Mouse (Mus musculus) ES-Bruce4 (cell line): ENCODE measurements around the gene Zmynd11.

ENCODE experiments used
- CTCF ChIP-seq: IDR thresholded peaks from one replicate; pipeline ENCODE4 v1.8.1; 2011; ENCODE audit warnings: low read depth, low read length
- EP300 ChIP-seq: IDR thresholded peaks from 2 replicates; pipeline ENCODE4 v1.6.1; 2011; ENCODE audit warnings: low read depth, low read length; ENCODE audit not compliant: insufficient read depth
- POLR2A ChIP-seq: IDR thresholded peaks from one replicate; pipeline ENCODE4 v1.8.1; 2011; ENCODE audit warnings: low read length; ENCODE audit not compliant: insufficient read depth

DNA sequence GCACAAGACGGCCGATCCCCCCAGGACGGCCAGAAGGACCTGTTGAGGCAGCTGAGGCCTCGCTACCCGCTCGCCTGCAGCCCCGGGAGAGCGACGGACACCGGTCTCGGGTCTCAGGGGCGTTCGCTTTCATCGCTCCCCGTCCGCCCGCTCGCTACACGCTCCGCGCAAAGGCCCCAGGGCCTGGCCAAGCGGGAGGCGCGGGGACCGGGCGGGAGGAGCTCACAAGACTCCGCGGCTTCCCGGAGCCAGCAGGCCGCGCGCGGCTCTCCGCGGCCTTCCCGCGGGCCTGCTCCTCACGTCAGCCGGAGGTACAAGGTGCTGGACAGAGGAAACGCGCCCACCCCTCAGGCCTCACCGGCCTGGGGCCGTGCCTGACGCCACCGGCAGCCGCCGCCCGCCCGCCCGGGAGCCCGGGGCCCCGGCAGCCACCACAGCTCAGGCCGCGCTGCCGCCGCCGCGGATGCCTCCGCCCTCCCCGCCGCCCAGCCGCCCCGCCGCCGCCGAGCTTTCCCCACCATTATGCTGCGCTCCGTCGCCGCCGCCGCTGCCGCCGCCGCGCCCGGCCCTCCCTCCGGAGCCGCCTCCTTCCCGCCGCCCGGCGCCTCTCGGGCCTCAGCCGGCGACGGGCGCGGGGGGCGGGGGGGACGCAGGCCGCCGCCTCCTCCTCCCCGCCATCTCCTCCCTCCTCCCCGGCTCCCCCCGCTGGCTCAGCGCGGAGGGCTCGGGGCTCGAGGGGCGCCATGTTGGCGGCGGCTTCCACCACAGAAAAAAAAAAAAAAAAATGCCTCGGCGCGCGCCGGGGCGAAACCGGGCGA lies 1.1 kb downstream of the Zmynd11 start:
- TF ChIP-seq CTCF (no peak), POLR2A (no peak), EP300 (no peak)
